In genomic region chr11:69397581-69398057, GRCm38 (mm10) we compare ENCODE assay signal across 7 mouse cellular contexts. TPM values are rescaled to one million over a fixed set of nuclear protein-coding genes. Genes with fewer than 3 reads are reported as not detected.
DNase-seq lines count a peak whose midpoint lies in the region; ATAC-seq lines count a peak whose summit lies in the region.

No protein-coding gene starts in this region.

- 9% methylated on average over 24 of the region's 24 CpGs for WGBS in forebrain, embryonic 15.5 days
- WGBS in kidney, embryonic 16.5 days = 17% methylated on average over 24 of the region's 24 CpGs
- 9% methylated on average over 24 of the region's 24 CpGs for WGBS in midbrain, embryonic 15.5 days

- no peak overlapping the region for H3K4me2 ChIP-seq in forebrain, embryonic 15.5 days (replicated peaks)
- H3K4me2 ChIP-seq in kidney, embryonic 16.5 days (replicated peaks; ENCODE audit: low read depth, low read length) = peak overlapping the region; percentile 80
- H3K4me2 ChIP-seq in midbrain, embryonic 15.5 days = peak overlapping the region; percentile 27

- H3K9me3 ChIP-seq in forebrain, embryonic 15.5 days = no peaks in the 10 kb centered on the region
- no peaks in the 10 kb centered on the region for H3K9me3 ChIP-seq in kidney, embryonic 16.5 days (ENCODE audit: low read length)
- no peaks in the 10 kb centered on the region for H3K9me3 ChIP-seq in midbrain, embryonic 15.5 days

- DNase-seq in right cerebral cortex, postnatal 10 days (ENCODE audit: low spot score in 2 of 2) = peak; percentile 50 to 58
- no peak for DNase-seq in right cerebral cortex, postnatal 25 days
- DNase-seq in cerebellum, adult 9-11 months = peak; percentile 73

- peak overlapping the region; percentile 7; the same call in 1 of the 2 replicates for H3K4me3 ChIP-seq in forebrain, embryonic 15.5 days
- peak overlapping the region; percentile 82 for H3K4me3 ChIP-seq in kidney, embryonic 16.5 days (ENCODE audit: low read length)
- H3K4me3 ChIP-seq in midbrain, embryonic 15.5 days = peak overlapping the region; percentile 2; the same call in 1 of the 2 replicates

- no peaks in the 10 kb centered on the region; the same call in 1 of the 2 replicates for H3K27me3 ChIP-seq in forebrain, embryonic 15.5 days
- H3K27me3 ChIP-seq in kidney, embryonic 16.5 days (ENCODE audit: insufficient read depth, low read length) = no peaks in the 10 kb centered on the region
- H3K27me3 ChIP-seq in midbrain, embryonic 15.5 days (replicated peaks) = 0 out of 2 replicates have a peak, but pooled peaks cover 6% of the 10 kb centered on the region

- peaks cover 32% of the 10 kb centered on the region for H3K4me1 ChIP-seq in forebrain, embryonic 15.5 days
- peaks cover 43% of the 10 kb centered on the region for H3K4me1 ChIP-seq in kidney, embryonic 16.5 days (ENCODE audit: insufficient read depth, low read length)
- peaks cover 23% of the 10 kb centered on the region for H3K4me1 ChIP-seq in midbrain, embryonic 15.5 days

- H3K27ac ChIP-seq in forebrain, embryonic 15.5 days (replicated peaks) = no peak overlapping the region
- peak overlapping the region; percentile 99 for H3K27ac ChIP-seq in kidney, embryonic 16.5 days (ENCODE audit: low read length)
- H3K27ac ChIP-seq in midbrain, embryonic 15.5 days = no peak overlapping the region

- peaks cover 37% of the 10 kb centered on the region for H3K36me3 ChIP-seq in forebrain, embryonic 15.5 days
- H3K36me3 ChIP-seq in kidney, embryonic 16.5 days (ENCODE audit: insufficient read depth, low read length) = peaks cover 28% of the 10 kb centered on the region
- H3K36me3 ChIP-seq in midbrain, embryonic 15.5 days (replicated peaks) = peaks cover 28% of the 10 kb centered on the region

- no peak for ATAC-seq in forebrain, embryonic 15.5 days (replicated peaks)
- no peak for ATAC-seq in kidney, embryonic 16.5 days (ENCODE audit: low FRiP score, low TSS enrichment)
- no peak for ATAC-seq in midbrain, embryonic 15.5 days (replicated peaks)
- ATAC-seq in activated CD4-positive, CD25-positive, alpha-beta regulatory T cell, adult 4 months = no peak

- H3K9ac ChIP-seq in forebrain, embryonic 15.5 days (replicated peaks) = 0 out of 2 replicates have a peak overlapping the region, but pooled peaks have one; percentile 2
- peak overlapping the region; percentile 98 for H3K9ac ChIP-seq in kidney, embryonic 16.5 days (replicated peaks; ENCODE audit: low read length)
- H3K9ac ChIP-seq in midbrain, embryonic 15.5 days = no peak overlapping the region

RNA-seq across cellular contexts. Expression of gene Tmem88, which starts 0.4 kb away (rescaled TPM):
- 5.9 and 6.7 TPM in 2 replicates for polyA plus RNA-seq in forebrain, embryonic 15.5 days (2015; fragmentation: Nextera tagmentation; extraction: Ambion mirVana)
- 46.5 and 47.7 TPM in 2 replicates for polyA plus RNA-seq in kidney, embryonic 16.5 days (2015; fragmentation: Nextera tagmentation; extraction: Ambion mirVana)
- polyA plus RNA-seq in midbrain, embryonic 15.5 days (2015; fragmentation: Nextera tagmentation; extraction: Ambion mirVana) = 6.5 and 7.0 TPM in 2 replicates
- polyA plus RNA-seq in activated CD4-positive, CD25-positive, alpha-beta regulatory T cell, adult 4 months (2017; shearing (Covaris generic)) = under 1 TPM; 0.22 to 0.51 TPM

RNA-seq across cellular contexts. Expression of gene Cyb5d1, which starts 2.2 kb away (rescaled TPM):
- polyA plus RNA-seq in forebrain, embryonic 15.5 days (2015; fragmentation: Nextera tagmentation; extraction: Ambion mirVana) = 44.3 and 45.9 TPM in 2 replicates
- polyA plus RNA-seq in kidney, embryonic 16.5 days (2015; fragmentation: Nextera tagmentation; extraction: Ambion mirVana) = 34.0 and 37.3 TPM in 2 replicates
- 32.7 and 33.5 TPM in 2 replicates for polyA plus RNA-seq in midbrain, embryonic 15.5 days (2015; fragmentation: Nextera tagmentation; extraction: Ambion mirVana)
- 10 to 100 TPM in 1 of 2 experiments, 1 to 10 TPM in 1; 9.4 to 17.9 TPM for polyA plus RNA-seq in activated CD4-positive, CD25-positive, alpha-beta regulatory T cell, adult 4 months (2017; shearing (Covaris generic))

RNA-seq across cellular contexts. Expression of gene Naa38, which starts 2.3 kb away (rescaled TPM):
- 89.4 and 91.9 TPM in 2 replicates for polyA plus RNA-seq in forebrain, embryonic 15.5 days (2015; fragmentation: Nextera tagmentation; extraction: Ambion mirVana)
- polyA plus RNA-seq in kidney, embryonic 16.5 days (2015; fragmentation: Nextera tagmentation; extraction: Ambion mirVana) = 142 and 150 TPM in 2 replicates
- polyA plus RNA-seq in midbrain, embryonic 15.5 days (2015; fragmentation: Nextera tagmentation; extraction: Ambion mirVana) = 96.8 and 101 TPM in 2 replicates
- polyA plus RNA-seq in activated CD4-positive, CD25-positive, alpha-beta regulatory T cell, adult 4 months (2017; shearing (Covaris generic)) = 100 to 1,000 TPM; 146 TPM

RNA-seq across cellular contexts. Expression of gene Kdm6b, which starts 15.9 kb away (rescaled TPM):
- 56.6 and 58.9 TPM in 2 replicates for polyA plus RNA-seq in forebrain, embryonic 15.5 days (2015; fragmentation: Nextera tagmentation; extraction: Ambion mirVana)
- polyA plus RNA-seq in kidney, embryonic 16.5 days (2015; fragmentation: Nextera tagmentation; extraction: Ambion mirVana) = 26.0 and 31.3 TPM in 2 replicates
- 41.3 and 45.3 TPM in 2 replicates for polyA plus RNA-seq in midbrain, embryonic 15.5 days (2015; fragmentation: Nextera tagmentation; extraction: Ambion mirVana)
- polyA plus RNA-seq in activated CD4-positive, CD25-positive, alpha-beta regulatory T cell, adult 4 months (2017; shearing (Covaris generic)) = 10 to 100 TPM; 23.6 to 28.3 TPM

RNA-seq across cellular contexts. Expression of gene Chd3, which starts 28.4 kb away (rescaled TPM):
- polyA plus RNA-seq in forebrain, embryonic 15.5 days (2015; fragmentation: Nextera tagmentation; extraction: Ambion mirVana) = 127 and 138 TPM in 2 replicates
- 58.6 and 67.2 TPM in 2 replicates for polyA plus RNA-seq in kidney, embryonic 16.5 days (2015; fragmentation: Nextera tagmentation; extraction: Ambion mirVana)
- polyA plus RNA-seq in midbrain, embryonic 15.5 days (2015; fragmentation: Nextera tagmentation; extraction: Ambion mirVana) = 98.2 and 102 TPM in 2 replicates
- polyA plus RNA-seq in activated CD4-positive, CD25-positive, alpha-beta regulatory T cell, adult 4 months (2017; shearing (Covaris generic)) = 10 to 100 TPM; 58.7 to 62.7 TPM

Comparison
In these comparisons a context has a peak if more than half of its experiments do, and no peak if none do; other contexts are left out.
1. H3K4me3 ChIP-seq: peak in every context shown above with its lines; median percentile 82 in kidney, embryonic 16.5 days; 7 in forebrain, embryonic 15.5 days; 2 in midbrain, embryonic 15.5 days.